Comparison of ENCODE assay signal across 8 mouse cellular contexts in genomic region chr2:158153728-158154343, GRCm38 (mm10). TPM values are rescaled to one million over a fixed set of nuclear protein-coding genes. Genes with fewer than 3 reads are reported as not detected.
DNase-seq lines count a peak whose midpoint lies in the region; ATAC-seq and TF ChIP-seq lines count a peak whose summit lies in the region.

No protein-coding gene starts in this region.

- TF ChIP-seq POLR2A in CH12.LX (IDR thresholded peaks at IDR 0.05; ENCODE audit: low read depth, low read length), result no peak
- no peak for TF ChIP-seq POLR2A in embryonic fibroblast, embryonic 13.5 days (IDR thresholded peaks at IDR 0.05; ENCODE audit: low read depth, low read length)

- peak overlapping the region in 1 of 3 experiments; percentile 19 for H3K4me3 ChIP-seq in CH12.LX (replicated peaks in 1 of 3; ENCODE audit: low read depth in 2 of 3, low read length in 2 of 3, poor library complexity in 1 of 3)
- H3K4me3 ChIP-seq in embryonic fibroblast, embryonic 13.5 days (ENCODE audit: insufficient read depth, low read length), result peak overlapping the region; percentile 38
- peak overlapping the region; percentile 47 for H3K4me3 ChIP-seq in intestine, embryonic 16.5 days (ENCODE audit: low read length)

- WGBS in intestine, embryonic 16.5 days, result 1% methylated on average over 22 of the region's 22 CpGs

- dilution Hi-C loops in CH12.LX (cut with MboI; ENCODE audit: extremely low pct_ligation_motif_present, extremely low pct_unique_long_range_greater_than_20kb, low sequenced_read_pairs), result no loop called here

- peaks cover 15% of the 10 kb centered on the region for H3K9me3 ChIP-seq in CH12.LX (replicated peaks; ENCODE audit: low read length)
- peaks cover 4% of the 10 kb centered on the region for H3K9me3 ChIP-seq in intestine, embryonic 16.5 days (ENCODE audit: control insufficient read depth, low read length)

- H3K4me2 ChIP-seq in CH12.LX (ENCODE audit: insufficient read depth, low read depth, poor library complexity, severe bottlenecking), result peak overlapping the region; percentile 63
- peak overlapping the region; percentile 62 for H3K4me2 ChIP-seq in intestine, embryonic 16.5 days (ENCODE audit: low read depth, low read length)

- in situ Hi-C loops in CH12.LX (cut with MboI; ENCODE audit: low pct_ligation_motif_present, low pct_unique_long_range_greater_than_20kb, low sequenced_read_pairs), result no loop called here

- peak; percentile 60 for ATAC-seq in intestine, embryonic 16.5 days

- no peaks in the 10 kb centered on the region for H3K36me3 ChIP-seq in CH12.LX (replicated peaks in 1 of 2; ENCODE audit: control insufficient read depth in 1 of 2, insufficient read depth in 1 of 2, low read length in 1 of 2)
- no peaks in the 10 kb centered on the region for H3K36me3 ChIP-seq in intestine, embryonic 16.5 days (ENCODE audit: control insufficient read depth, insufficient read depth, low read length)

- DNase-seq in 3134 (ENCODE audit: extremely low read depth, insufficient read length, low spot score) (peak; percentile 59), CH12.LX (ENCODE audit: extremely low read depth) (peak; percentile 35)
- peak; percentile 36 for DNase-seq in mesoderm, embryonic 11.5 days (ENCODE audit: low read depth, low spot score)
- DNase-seq in cerebellum, adult 8-10 months, result no peak
- no peak for DNase-seq in left cerebral cortex, adult 8-10 months (ENCODE audit: low spot score in 2 of 2)
- no peak for DNase-seq in gastrocnemius, postnatal 10 days

- H3K4me1 ChIP-seq in CH12.LX (ENCODE audit: control insufficient read depth in 1 of 2, insufficient read depth in 2 of 2), result peaks cover 0 to 12% of the 10 kb centered on the region in 2 experiments; a peak in 2 of 4 replicates
- H3K4me1 ChIP-seq in embryonic fibroblast, embryonic 13.5 days (ENCODE audit: control insufficient read depth, insufficient read depth, low read length), result peaks cover 10% of the 10 kb centered on the region
- peaks cover 24% of the 10 kb centered on the region for H3K4me1 ChIP-seq in intestine, embryonic 16.5 days (ENCODE audit: control insufficient read depth, insufficient read depth, low read length)

- H3K27me3 ChIP-seq in CH12.LX (replicated peaks), result peaks cover 66% of the 10 kb centered on the region
- no peaks in the 10 kb centered on the region for H3K27me3 ChIP-seq in intestine, embryonic 16.5 days (replicated peaks; ENCODE audit: control insufficient read depth, insufficient read depth, low read length)

- TF ChIP-seq EP300 in CH12.LX (IDR thresholded peaks at IDR 0.05; ENCODE audit: low read length), result no peak

- no peak for TF ChIP-seq RAD21 in CH12.LX (IDR thresholded peaks at IDR 0.05; ENCODE audit: low read depth, low read length)

- no peaks in the 10 kb centered on the region for H3K79me2 ChIP-seq in CH12.LX (replicated peaks; ENCODE audit: control insufficient read depth, extremely low read depth, insufficient read depth, poor library complexity, severe bottlenecking)

- H3K27ac ChIP-seq in CH12.LX (ENCODE audit: insufficient read depth, low read depth), result no peak overlapping the region
- peak overlapping the region; percentile 71 for H3K27ac ChIP-seq in embryonic fibroblast, embryonic 13.5 days (ENCODE audit: insufficient read depth, low read length)
- peak overlapping the region; percentile 25 for H3K27ac ChIP-seq in intestine, embryonic 16.5 days (ENCODE audit: low read length)

- no peak overlapping the region for H3K9ac ChIP-seq in CH12.LX (ENCODE audit: insufficient read depth, low read depth)
- H3K9ac ChIP-seq in intestine, embryonic 16.5 days (ENCODE audit: low read depth, low read length), result peak overlapping the region; percentile 61

- no peak for TF ChIP-seq CTCF in CH12.LX (conservative IDR thresholded peaks at IDR 0.05 in 1 of 2, IDR thresholded peaks at IDR 0.05 in 1 of 2; ENCODE audit: low read depth in 2 of 2, low read length in 2 of 2)
- no peak for TF ChIP-seq CTCF in embryonic fibroblast, embryonic 13.5 days (IDR thresholded peaks at IDR 0.05; ENCODE audit: borderline replicate concordance, insufficient read depth, low read length)

TF ChIP-seq in CH12.LX, 34 proteins besides CTCF, POLR2A, EP300 and RAD21:
- no peak for TF ChIP-seq UBTF (IDR thresholded peaks at IDR 0.05; ENCODE audit: low read depth, low read length)
- 0 out of 2 replicates have a peak, but pooled peaks have one; percentile 7 for TF ChIP-seq IRF4 (IDR thresholded peaks at IDR 0.05; ENCODE audit: low read depth, low read length)
- no peak for TF ChIP-seq ZKSCAN1 (IDR thresholded peaks at IDR 0.05; ENCODE audit: borderline replicate concordance, low read depth, low read length)
- TF ChIP-seq USF1 (IDR thresholded peaks at IDR 0.05; ENCODE audit: low read depth, low read length), result no peak
- TF ChIP-seq GABPA (IDR thresholded peaks at IDR 0.05; ENCODE audit: insufficient replicate concordance, low read depth, low read length), result no peak
- no peak for TF ChIP-seq E2F4 (IDR thresholded peaks at IDR 0.05; ENCODE audit: insufficient replicate concordance, low read depth, low read length)
- no peak for TF ChIP-seq JUND (conservative IDR thresholded peaks at IDR 0.05; ENCODE audit: low read depth, low read length)
- TF ChIP-seq ZMIZ1 (IDR thresholded peaks at IDR 0.05; ENCODE audit: low read depth, low read length), result no peak
- TF ChIP-seq TCF12 (IDR thresholded peaks at IDR 0.05; ENCODE audit: low read depth, low read length), result no peak
- TF ChIP-seq ZNF384 (IDR thresholded peaks at IDR 0.05; ENCODE audit: low read depth, low read length), result peak; percentile 61; the same call in 1 of the 2 replicates
TF ChIP-seq in CH12.LX: peak in this region for 2.

RNA-seq across cellular contexts. Expression of gene Tgm2, which starts 7.6 kb away (rescaled TPM):
- total RNA-seq in CH12.LX (2012; rRNA removed) (0.04 and 0.08 TPM in 2 replicates), CH12.LX (2014; rRNA removed) (0.09 and 0.50 TPM in 2 replicates)
- 0.21 and 0.72 TPM in 2 replicates for polyA plus RNA-seq in CH12.LX (2012; ENCODE audit: insufficient read length, low read depth)
- 15.8 and 33.1 TPM in 2 replicates for polyA plus RNA-seq in embryonic fibroblast, embryonic 13.5 days (2011; ENCODE audit: insufficient read length, low read depth, missing spikeins)
- 94.9 and 96.5 TPM in 2 replicates for polyA plus RNA-seq in intestine, embryonic 16.5 days (2015; fragmentation: Nextera tagmentation; extraction: Ambion mirVana)
- total RNA-seq in left cerebral cortex, adult 8-10 months (2022), result 10 to 100 TPM in 3 of 4 experiments, 1 to 10 TPM in 1; 9.3 to 13.7 (median 10.1) TPM
- total RNA-seq in gastrocnemius, postnatal 10 days (2021), result 10 to 100 TPM; 55.0 to 69.1 TPM

Comparison
In these comparisons a context has a peak if more than half of its experiments do, and no peak if none do; other contexts are left out.
1. DNase-seq: peak in 3134 (single experiment), CH12.LX (single experiment) and mesoderm, embryonic 11.5 days (single experiment); none in cerebellum, adult 8-10 months (single experiment), left cerebral cortex, adult 8-10 months (0 of 2) and gastrocnemius, postnatal 10 days (single experiment).
2. RNA of gene Tgm2, which starts 7.6 kb away (total RNA-seq): 55.0 to 69.1 TPM in gastrocnemius, postnatal 10 days and 9.3 to 13.7 TPM in left cerebral cortex, adult 8-10 months; 0.04 to 0.50 TPM in CH12.LX; every median in the first group is over 4 times any median in the second.